Mouse (Mus musculus) myocyte (in vitro differentiated cells): ENCODE measurements around the gene Dcakd.

Experiments
- CEBPB ChIP-seq: IDR thresholded peaks from 2 replicates; pipeline ENCODE4 v1.6.1; 2011; ENCODE audit warnings: mild to moderate bottlenecking, moderate library complexity; ENCODE audit not compliant: poor library complexity, insufficient read depth, severe bottlenecking
- E2F4 ChIP-seq: IDR thresholded peaks from one replicate; pipeline ENCODE4 v1.6.1; 2011; ENCODE audit warnings: mild to moderate bottlenecking, control low read depth, moderate library complexity; ENCODE audit not compliant: insufficient read depth
- MAX ChIP-seq: IDR thresholded peaks from one replicate; pipeline ENCODE4 v1.6.1; 2011; ENCODE audit warnings: low read depth, mild to moderate bottlenecking, control low read depth
- MYOD1 ChIP-seq, 3 experiments: IDR thresholded peaks; one replicate each; pipeline ENCODE4 v1.6.1; 2011; ENCODE audit warnings: control low read depth in 2 of 3, low read depth in 2 of 3, mild to moderate bottlenecking in 2 of 3, moderate library complexity in 1 of 3; ENCODE audit not compliant: insufficient read length in 2 of 3, control insufficient read depth in 1 of 3
- MYOG ChIP-seq, 3 experiments: IDR thresholded peaks; one replicate each; pipeline ENCODE4 v1.6.1; 2011; ENCODE audit warnings: control low read depth in 2 of 3, low read depth in 2 of 3, mild to moderate bottlenecking in 2 of 3; ENCODE audit not compliant: insufficient read length in 2 of 3, control insufficient read depth in 1 of 3, insufficient read depth in 1 of 3
- POLR2A ChIP-seq: IDR thresholded peaks from one replicate; pipeline ENCODE4 v1.6.1; 2011; ENCODE audit warnings: low read depth, mild to moderate bottlenecking, control low read depth, moderate library complexity; ENCODE audit not compliant: insufficient read length
- POLR2AphosphoS2 ChIP-seq: IDR thresholded peaks from one replicate; pipeline ENCODE4 v1.6.1; 2011; ENCODE audit warnings: low read depth, control low read depth; ENCODE audit not compliant: insufficient read length
- REST ChIP-seq: IDR thresholded peaks from one replicate; pipeline ENCODE4 v1.6.1; 2011; ENCODE audit warnings: mild to moderate bottlenecking, control low read depth, moderate library complexity; ENCODE audit not compliant: insufficient read depth, insufficient read length
- TCF12 ChIP-seq: IDR thresholded peaks from one replicate; pipeline ENCODE4 v1.6.1; 2011; ENCODE audit warnings: mild to moderate bottlenecking, control low read depth; ENCODE audit not compliant: poor library complexity, insufficient read depth, severe bottlenecking
- USF1 ChIP-seq: IDR thresholded peaks from one replicate; pipeline ENCODE4 v1.6.1; 2011; ENCODE audit warnings: low read depth, mild to moderate bottlenecking, control low read depth, moderate library complexity

- TF ChIP-seq E2F4 (no peak), POLR2A (no peak), REST (no peak), MAX (no peak), CEBPB (no peak), MYOG (IDR thresholded peaks at IDR 0.05; ENCODE audit: control insufficient read depth in 1 of 3, insufficient read depth in 1 of 3, insufficient read length in 2 of 3, low read depth in 2 of 3) (peak in 1 of 3 experiments; percentile 74), TCF12 (no peak), POLR2AphosphoS2 (peak; percentile 78), USF1 (no peak), MYOD1 (IDR thresholded peaks at IDR 0.05; ENCODE audit: control insufficient read depth in 1 of 3, insufficient read length in 2 of 3, low read depth in 2 of 3) (peak in 2 of 3 experiments; percentile 31 to 65)
Observed at GRCm38 (mm10) chr11:102992940-102993339, 35.2 kb downstream of the Dcakd start.
